Mouse (Mus musculus): ENCODE measurements around the gene Catsper1. TPM values are rescaled to one million over a fixed set of nuclear protein-coding genes. Genes with fewer than 3 reads are reported as not detected.

Gene Catsper1
- polyA plus RNA-seq, 1 experiment from 2014 or later = not detected

DNA sequence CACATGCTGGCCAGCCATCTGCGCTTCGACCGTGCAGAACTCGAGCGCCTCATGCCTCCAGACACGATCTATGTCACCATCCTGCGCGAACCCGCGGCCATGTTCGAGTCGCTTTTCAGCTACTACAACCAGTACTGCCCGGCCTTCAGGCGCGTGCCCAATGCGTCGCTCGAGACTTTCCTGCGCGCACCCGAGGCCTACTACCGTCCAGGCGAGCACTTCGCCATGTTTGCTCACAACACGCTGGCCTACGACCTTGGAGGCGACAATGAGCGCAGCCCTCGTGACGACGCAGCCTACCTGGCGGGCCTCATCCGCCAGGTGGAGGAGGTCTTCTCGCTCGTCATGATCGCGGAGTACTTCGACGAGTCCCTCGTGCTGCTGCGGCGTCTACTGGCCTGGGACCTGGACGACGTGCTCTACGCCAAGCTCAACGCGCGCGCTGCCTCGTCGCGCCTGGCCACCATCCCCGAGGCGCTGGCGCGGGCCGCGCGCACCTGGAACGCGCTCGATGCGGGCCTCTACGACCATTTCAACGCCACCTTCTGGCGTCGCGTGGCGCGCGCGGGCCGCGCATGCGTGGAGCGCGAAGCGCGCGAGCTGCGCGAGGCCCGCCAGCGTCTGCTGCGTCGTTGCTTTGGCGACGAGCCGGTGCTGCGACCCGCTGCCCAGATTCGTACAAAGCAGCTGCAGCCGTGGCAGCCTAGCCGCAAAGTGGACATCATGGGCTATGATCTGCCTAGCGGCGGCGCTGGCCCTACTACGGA is 28.4 kb upstream of the Catsper1 start:
- H3K4me3 ChIP-seq (ENCODE audit: low read depth, low read length) = no peak overlapping the region
- no peak overlapping the region for H3K4me2 ChIP-seq (ENCODE audit: low read length)
- no peak overlapping the region for H3K9ac ChIP-seq (ENCODE audit: low read depth, low read length)
- no peaks in the 10 kb centered on the region; the same call in 1 of the 2 replicates for H3K9me3 ChIP-seq (replicated peaks; ENCODE audit: control insufficient read depth, low read length, poor library complexity, severe bottlenecking)
- H3K4me1 ChIP-seq (ENCODE audit: control insufficient read depth, insufficient read depth, low read length) = no peaks in the 10 kb centered on the region
- H3K27ac ChIP-seq (ENCODE audit: low read length) = no peak overlapping the region
- no peak for ATAC-seq
- H3K27me3 ChIP-seq (ENCODE audit: control insufficient read depth, insufficient read depth, low read depth, low read length) = no peaks in the 10 kb centered on the region
- 47% methylated on average over 98 of the region's 98 CpGs for WGBS
- peaks cover 32% of the 10 kb centered on the region for H3K36me3 ChIP-seq (ENCODE audit: control insufficient read depth, insufficient read depth, low read length)

GRCm38 (mm10) chr19:5309025-5309424 is 26.5 kb upstream of the Catsper1 start:
- Histone ChIP-seq H3K27me3 (ENCODE audit: control insufficient read depth, insufficient read depth, low read depth, low read length) (no peaks in the 10 kb centered on the region), H3K4me2 (ENCODE audit: low read length) (no peak overlapping the region), H3K9ac (ENCODE audit: low read depth, low read length) (no peak overlapping the region), H3K27ac (ENCODE audit: low read length) (no peak overlapping the region), H3K4me3 (ENCODE audit: low read depth, low read length) (no peak overlapping the region), H3K36me3 (ENCODE audit: control insufficient read depth, insufficient read depth, low read length) (peaks cover 27% of the 10 kb centered on the region), H3K9me3 (replicated peaks; ENCODE audit: control insufficient read depth, low read length, poor library complexity, severe bottlenecking) (no peaks in the 10 kb centered on the region; the same call in 1 of the 2 replicates), H3K4me1 (ENCODE audit: control insufficient read depth, insufficient read depth, low read length) (no peaks in the 10 kb centered on the region)
- WGBS = 84% methylated on average over 7 of the region's 7 CpGs
- ATAC-seq = no peak

DNA sequence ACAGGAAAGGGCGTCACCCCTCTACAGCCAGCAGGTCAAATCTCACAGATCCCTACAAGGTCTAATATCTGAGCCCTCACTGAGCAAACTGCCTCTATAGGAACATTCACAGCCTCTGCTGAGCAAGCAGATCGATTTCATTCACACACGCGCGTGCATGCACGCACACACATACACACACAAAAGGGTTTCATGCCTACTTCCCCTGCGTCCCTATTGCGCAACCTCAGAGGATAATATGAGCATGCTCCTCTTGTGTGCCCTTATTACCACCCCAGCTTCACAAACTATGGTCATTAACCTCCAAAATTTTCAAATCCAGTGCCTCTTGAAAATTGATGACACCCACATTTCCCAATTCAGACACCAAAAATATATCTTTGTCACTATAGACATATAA is 22.4 kb upstream of the Catsper1 start:
- 90% methylated on average over 8 of the region's 8 CpGs for WGBS
- H3K4me1 ChIP-seq (ENCODE audit: control insufficient read depth, insufficient read depth, low read length) = no peaks in the 10 kb centered on the region
- H3K4me3 ChIP-seq (ENCODE audit: low read depth, low read length) = no peak overlapping the region
- H3K9me3 ChIP-seq (replicated peaks; ENCODE audit: control insufficient read depth, low read length, poor library complexity, severe bottlenecking) = 0 out of 2 replicates have a peak, but pooled peaks cover 4% of the 10 kb centered on the region
- H3K9ac ChIP-seq (ENCODE audit: low read depth, low read length) = no peak overlapping the region
- H3K36me3 ChIP-seq (ENCODE audit: control insufficient read depth, insufficient read depth, low read length) = no peaks in the 10 kb centered on the region
- ATAC-seq = no peak
- H3K4me2 ChIP-seq (ENCODE audit: low read length) = no peak overlapping the region
- H3K27me3 ChIP-seq (ENCODE audit: control insufficient read depth, insufficient read depth, low read depth, low read length) = no peaks in the 10 kb centered on the region
- H3K27ac ChIP-seq (ENCODE audit: low read length) = no peak overlapping the region

DNA sequence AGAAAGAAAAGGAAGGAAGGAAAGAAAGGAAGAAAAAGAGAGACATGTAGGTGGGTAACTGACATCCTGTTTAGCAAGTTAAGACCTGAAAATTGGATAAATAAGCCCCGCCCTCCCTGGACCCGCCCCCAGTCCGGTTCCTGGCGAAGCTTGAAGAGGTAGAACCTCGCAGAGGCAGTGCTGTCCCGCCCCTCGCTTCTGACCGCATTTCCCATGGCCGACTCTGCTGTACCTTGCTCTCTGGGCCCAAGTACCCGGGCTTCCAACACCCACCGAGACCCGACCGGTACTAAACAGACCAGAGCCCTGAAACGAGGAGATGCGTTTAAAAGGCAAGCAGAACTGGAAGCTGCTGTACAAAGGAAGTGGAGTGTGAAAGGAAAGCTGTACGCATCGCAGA is 11.7 kb upstream of the Catsper1 start:
- no peak overlapping the region for H3K27ac ChIP-seq (ENCODE audit: low read length)
- WGBS = 56% methylated on average over 17 of the region's 17 CpGs
- no peak for ATAC-seq
- H3K4me1 ChIP-seq (ENCODE audit: control insufficient read depth, insufficient read depth, low read length) = no peaks in the 10 kb centered on the region
- no peak overlapping the region for H3K4me3 ChIP-seq (ENCODE audit: low read depth, low read length)
- no peaks in the 10 kb centered on the region for H3K36me3 ChIP-seq (ENCODE audit: control insufficient read depth, insufficient read depth, low read length)
- H3K9ac ChIP-seq (ENCODE audit: low read depth, low read length) = no peak overlapping the region
- no peaks in the 10 kb centered on the region for H3K9me3 ChIP-seq (replicated peaks; ENCODE audit: control insufficient read depth, low read length, poor library complexity, severe bottlenecking)
- no peaks in the 10 kb centered on the region for H3K27me3 ChIP-seq (ENCODE audit: control insufficient read depth, insufficient read depth, low read depth, low read length)
- H3K4me2 ChIP-seq (ENCODE audit: low read length) = no peak overlapping the region

GRCm38 (mm10) chr19:5327970-5328369 is 7.6 kb upstream of the Catsper1 start:
- Histone ChIP-seq H3K36me3 (ENCODE audit: control insufficient read depth, insufficient read depth, low read length) (no peaks in the 10 kb centered on the region), H3K9me3 (replicated peaks; ENCODE audit: control insufficient read depth, low read length, poor library complexity, severe bottlenecking) (no peaks in the 10 kb centered on the region), H3K4me1 (ENCODE audit: control insufficient read depth, insufficient read depth, low read length) (no peaks in the 10 kb centered on the region), H3K27me3 (ENCODE audit: control insufficient read depth, insufficient read depth, low read depth, low read length) (no peaks in the 10 kb centered on the region), H3K27ac (ENCODE audit: low read length) (no peak overlapping the region), H3K4me3 (ENCODE audit: low read depth, low read length) (no peak overlapping the region), H3K9ac (ENCODE audit: low read depth, low read length) (no peak overlapping the region), H3K4me2 (ENCODE audit: low read length) (no peak overlapping the region)
- ATAC-seq = no peak
- WGBS = 75% methylated on average over 19 of the region's 19 CpGs

GRCm38 (mm10) chr19:5334741-5335140 is 800 bp upstream of the Catsper1 start:
- H3K4me2 ChIP-seq (ENCODE audit: low read length) = no peak overlapping the region
- no peaks in the 10 kb centered on the region for H3K36me3 ChIP-seq (ENCODE audit: control insufficient read depth, insufficient read depth, low read length)
- no peak overlapping the region for H3K9ac ChIP-seq (ENCODE audit: low read depth, low read length)
- no peaks in the 10 kb centered on the region for H3K9me3 ChIP-seq (replicated peaks; ENCODE audit: control insufficient read depth, low read length, poor library complexity, severe bottlenecking)
- H3K27me3 ChIP-seq (ENCODE audit: control insufficient read depth, insufficient read depth, low read depth, low read length) = no peaks in the 10 kb centered on the region
- no peak overlapping the region for H3K4me3 ChIP-seq (ENCODE audit: low read depth, low read length)
- 76% methylated on average over 5 of the region's 5 CpGs for WGBS
- H3K27ac ChIP-seq (ENCODE audit: low read length) = no peak overlapping the region
- ATAC-seq = no peak
- H3K4me1 ChIP-seq (ENCODE audit: control insufficient read depth, insufficient read depth, low read length) = no peaks in the 10 kb centered on the region

DNA sequence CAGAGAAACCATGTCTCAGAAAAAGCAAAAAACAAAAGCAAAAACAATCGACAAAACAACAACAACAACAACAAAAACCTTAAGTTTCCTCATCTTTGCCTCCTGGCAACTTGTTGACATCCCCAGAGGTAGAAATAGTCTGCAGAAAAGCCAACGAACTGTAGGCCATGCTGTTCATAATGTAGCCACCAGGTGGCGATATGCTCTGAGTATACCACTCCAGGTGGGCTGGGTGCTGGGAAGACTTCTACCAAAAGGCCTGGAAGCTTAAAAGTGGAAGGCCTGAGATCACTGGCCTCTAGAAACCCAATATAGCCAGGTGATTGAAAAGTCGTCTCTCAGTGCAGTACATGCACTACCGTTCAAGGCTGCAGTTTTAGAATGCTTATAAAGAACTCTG is 2.4 kb downstream of the Catsper1 start:
- Histone ChIP-seq H3K9me3 (replicated peaks; ENCODE audit: control insufficient read depth, low read length, poor library complexity, severe bottlenecking) (no peaks in the 10 kb centered on the region), H3K4me1 (ENCODE audit: control insufficient read depth, insufficient read depth, low read length) (no peaks in the 10 kb centered on the region), H3K36me3 (ENCODE audit: control insufficient read depth, insufficient read depth, low read length) (no peaks in the 10 kb centered on the region), H3K27me3 (ENCODE audit: control insufficient read depth, insufficient read depth, low read depth, low read length) (no peaks in the 10 kb centered on the region), H3K4me3 (ENCODE audit: low read depth, low read length) (no peak overlapping the region), H3K4me2 (ENCODE audit: low read length) (no peak overlapping the region), H3K9ac (ENCODE audit: low read depth, low read length) (no peak overlapping the region), H3K27ac (ENCODE audit: low read length) (no peak overlapping the region)
- no peak for ATAC-seq
- 18% methylated on average over 5 of the region's 5 CpGs for whole genome bisulfite sequencing

DNA sequence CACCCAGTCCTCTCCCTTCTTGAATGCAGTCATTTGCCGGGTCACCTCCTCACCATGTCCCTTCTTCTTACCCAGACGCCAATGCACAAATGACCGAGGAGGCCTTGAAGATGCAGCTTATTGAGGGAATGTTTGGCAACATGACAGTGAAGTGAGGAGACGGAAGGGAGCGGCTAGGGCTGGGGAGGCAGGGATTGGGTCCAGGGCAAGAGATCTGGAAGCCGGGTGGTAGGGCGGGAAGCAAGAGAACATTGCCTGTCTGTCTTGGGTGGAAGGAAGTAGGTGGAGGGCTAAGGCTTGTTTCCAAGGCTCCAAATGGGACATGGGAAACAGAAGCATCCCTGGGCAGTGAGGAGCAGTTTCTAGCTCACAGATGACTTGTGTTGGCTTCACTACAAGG is 5.8 kb downstream of the Catsper1 start:
- Histone ChIP-seq H3K36me3 (ENCODE audit: control insufficient read depth, insufficient read depth, low read length) (no peaks in the 10 kb centered on the region), H3K27me3 (ENCODE audit: control insufficient read depth, insufficient read depth, low read depth, low read length) (no peaks in the 10 kb centered on the region), H3K4me3 (ENCODE audit: low read depth, low read length) (no peak overlapping the region), H3K27ac (ENCODE audit: low read length) (no peak overlapping the region), H3K4me2 (ENCODE audit: low read length) (no peak overlapping the region), H3K9me3 (replicated peaks; ENCODE audit: control insufficient read depth, low read length, poor library complexity, severe bottlenecking) (no peaks in the 10 kb centered on the region), H3K4me1 (ENCODE audit: control insufficient read depth, insufficient read depth, low read length) (no peaks in the 10 kb centered on the region), H3K9ac (ENCODE audit: low read depth, low read length) (no peak overlapping the region)
- no peak for ATAC-seq
- WGBS = 83% methylated on average over 7 of the region's 7 CpGs

GRCm38 (mm10) chr19:5345297-5346131 is 10.0 kb downstream of the Catsper1 start:
- H3K9ac ChIP-seq (ENCODE audit: low read depth, low read length) = no peak overlapping the region
- no peak overlapping the region for H3K4me3 ChIP-seq (ENCODE audit: low read depth, low read length)
- H3K27me3 ChIP-seq (ENCODE audit: control insufficient read depth, insufficient read depth, low read depth, low read length) = no peaks in the 10 kb centered on the region
- WGBS = 76% methylated on average over 6 of the region's 6 CpGs
- H3K9me3 ChIP-seq (replicated peaks; ENCODE audit: control insufficient read depth, low read length, poor library complexity, severe bottlenecking) = no peaks in the 10 kb centered on the region
- H3K4me1 ChIP-seq (ENCODE audit: control insufficient read depth, insufficient read depth, low read length) = peaks cover 9% of the 10 kb centered on the region
- no peak for ATAC-seq
- no peak overlapping the region for H3K4me2 ChIP-seq (ENCODE audit: low read length)
- no peak overlapping the region for H3K27ac ChIP-seq (ENCODE audit: low read length)
- H3K36me3 ChIP-seq (ENCODE audit: control insufficient read depth, insufficient read depth, low read length) = no peaks in the 10 kb centered on the region

Data from midbrain, embryonic 16.5 days (tissue).